Mouse (Mus musculus) liver, postnatal 0 days (tissue): ENCODE data around the gene Prr22.
A peak's percentile ranks its signal among the peaks of the same experiment; 100 is the strongest.

ENCODE experiments used
- CTCF ChIP-seq: sonication (generic); IDR thresholded peaks from 2 replicates; pipeline ENCODE4 v1.5.1; 2016; ENCODE audit warnings: antibody characterized with exemption, low read depth
- EP300 ChIP-seq: IDR thresholded peaks from 2 replicates; pipeline ENCODE4 v1.6.1; 2016; ENCODE audit warnings: antibody characterized with exemption, low read depth, mild to moderate bottlenecking

DNA sequence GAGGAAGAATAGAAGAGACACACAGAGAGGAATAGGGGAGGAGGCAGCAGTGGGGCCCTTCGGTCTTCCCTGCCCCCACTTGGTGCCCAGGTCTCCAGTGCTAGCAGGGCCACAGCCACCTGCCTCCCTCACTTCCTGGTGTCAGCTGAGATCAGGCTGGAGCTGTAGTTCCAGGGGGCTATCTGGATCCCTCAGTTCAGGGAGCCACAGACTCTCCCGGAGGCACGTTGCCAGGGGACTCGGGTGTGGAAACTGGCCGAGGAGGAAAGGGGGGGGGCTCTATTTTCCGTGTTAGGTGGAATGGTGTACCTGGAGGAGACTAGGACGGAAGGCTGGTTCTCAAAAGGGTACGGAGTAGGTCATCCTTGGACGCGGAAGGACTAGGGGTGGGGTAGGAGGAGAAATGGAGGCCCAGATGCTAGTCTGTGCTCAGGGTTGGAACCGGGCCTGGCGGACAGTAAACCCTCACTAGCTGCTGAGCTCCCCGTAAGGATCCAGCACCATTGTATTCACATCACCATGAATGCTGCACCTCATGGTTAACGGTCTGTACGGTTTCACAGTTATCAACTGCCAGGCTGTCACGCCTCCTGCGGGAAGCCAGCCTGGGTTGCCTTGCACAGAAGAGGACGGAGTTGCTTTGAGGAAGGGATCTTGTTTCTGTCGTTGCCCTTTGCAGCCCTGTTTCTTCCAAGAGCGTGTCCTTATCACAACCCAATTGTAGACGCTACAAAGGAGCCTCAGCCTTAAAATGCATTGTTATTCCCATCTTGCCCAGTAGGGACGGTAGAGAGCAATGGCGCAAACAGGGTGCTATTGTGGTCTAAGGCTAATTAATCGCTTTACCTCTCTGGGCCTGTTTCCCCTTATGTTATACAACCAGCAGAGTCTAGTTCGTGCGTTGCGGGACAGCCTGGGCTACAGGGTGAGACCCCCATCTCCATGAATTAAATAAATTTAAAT lies 7.0 kb upstream of the Prr22 start:
- peak; percentile 100 for TF ChIP-seq CTCF
- no peak for TF ChIP-seq EP300
